Mouse (Mus musculus) limb, embryonic 13.5 days (tissue): ENCODE results near the gene Cul4a. TPM values are rescaled to one million over a fixed set of nuclear protein-coding genes. Genes with fewer than 3 reads are reported as not detected.
"Not testable (repeated sequence)": the region's sequence is repeated elsewhere in the genome, so short reads cannot be mapped to it uniquely, and the experiment has no call there.

Experiments
- ATAC-seq: fragments of 200-750 bp; cut with Nextera tagmentation; 2 replicates; pipeline ENCODE4 v1.8.0; 2017; ENCODE audit warnings: low read depth, moderate number of reproducible peaks, moderate TSS enrichment; ENCODE audit not compliant: low FRiP score
- H3K27ac ChIP-seq: fragments of 300-500 bp; sonication (generic); 2 replicates; pipeline ENCODE4 v1.5.1; 2015; ENCODE audit warnings: inconsistent platforms, mild to moderate bottlenecking, moderate library complexity
- H3K27me3 ChIP-seq: fragments of 300-500 bp; sonication (generic); 2 replicates; pipeline ENCODE4 v1.6.1; 2015; ENCODE audit warnings: mild to moderate bottlenecking, inconsistent platforms
- H3K36me3 ChIP-seq: fragments of 300-500 bp; sonication (generic); 2 replicates; pipeline ENCODE4 v1.6.1; 2015; ENCODE audit warnings: inconsistent platforms, mild to moderate bottlenecking, moderate library complexity
- H3K4me1 ChIP-seq: fragments of 300-500 bp; sonication (generic); 2 replicates; pipeline ENCODE4 v1.6.1; 2015; ENCODE audit warnings: inconsistent platforms
- H3K4me2 ChIP-seq: fragments of 300-500 bp; sonication (generic); replicated peaks from 2 replicates; pipeline ENCODE4 v1.6.1; 2015; ENCODE audit warnings: inconsistent platforms, mild to moderate bottlenecking, moderate library complexity
- H3K4me3 ChIP-seq: fragments of 300-500 bp; sonication (generic); 2 replicates; pipeline ENCODE4 v1.5.1; 2015; ENCODE audit warnings: moderate library complexity, mild to moderate bottlenecking, inconsistent platforms
- H3K9ac ChIP-seq: fragments of 300-500 bp; sonication (generic); 2 replicates; pipeline ENCODE4 v1.6.1; 2015; ENCODE audit warnings: mild to moderate bottlenecking, inconsistent platforms
- H3K9me3 ChIP-seq: fragments of 300-500 bp; sonication (generic); 2 replicates; pipeline ENCODE4 v1.6.1; 2016; ENCODE audit warnings: inconsistent platforms
- WGBS: fragments of 180-500 bp; shearing (Covaris S2); methylation state at CpG from one replicate; pipeline ENCODE4 v1.1.7; 2015; 5-methylcytosine and 5-hydroxymethylcytosine counted together
- polyA plus RNA-seq: library from polyadenylated mRNA; unstranded; fragments of >200 nt; fragmentation: Nextera tagmentation; extraction: Ambion mirVana; gene quantifications from 2 replicates; pipeline ENCODE4 v1.2.1, GENCODE M21; 2015

Cul4a gene
- 106 and 107 TPM in 2 replicates for polyA plus RNA-seq

- Histone ChIP-seq H3K9ac (peak within 1 kb of the TSS; percentile 98), H3K36me3 (peaks cover 22% of the 10 kb centered on the region), H3K4me1 (peaks cover 29% of the 10 kb centered on the region), H3K9me3 (no peaks in the 10 kb centered on the region), H3K4me3 (peak within 1 kb of the TSS; percentile 98), H3K4me2 (peak within 1 kb of the TSS; percentile 96), H3K27me3 (no peaks in the 10 kb centered on the region), H3K27ac (peak within 1 kb of the TSS; percentile 89)
- under 1% methylated on average over 86 of the region's 87 CpGs for WGBS
- peak; percentile 95 for ATAC-seq
Observed at GRCm38 (mm10) chr8:13105087-13105881, at the start of gene Cul4a, which contains the start of gene Pcid2. Cul4a (plus strand) TSS chr8:13105621. Pcid2 (minus strand) TSS chr8:13105459.

GRCm38 (mm10) chr8:13057351-13057750 lies 48.1 kb upstream of the Cul4a start:
- no peaks in the 10 kb centered on the region for H3K27me3 ChIP-seq
- H3K4me1 ChIP-seq, result 0 out of 2 replicates have a peak, but pooled peaks cover 2% of the 10 kb centered on the region
- no peak overlapping the region for H3K9ac ChIP-seq
- no peak overlapping the region for H3K4me2 ChIP-seq
- H3K9me3 ChIP-seq, result no peaks in the 10 kb centered on the region
- 80% methylated on average over 4 of the region's 4 CpGs for WGBS
- no peak overlapping the region for H3K27ac ChIP-seq
- no peaks in the 10 kb centered on the region for H3K36me3 ChIP-seq
- ATAC-seq, result no peak
- no peak overlapping the region for H3K4me3 ChIP-seq

GRCm38 (mm10) chr8:13060441-13061150 lies 44.8 kb upstream of the Cul4a start, which contains the start of gene Proz:
Proz (plus strand) TSS chr8:13060914.
- Histone ChIP-seq H3K36me3 (no peaks in the 10 kb centered on the region), H3K9me3 (no peaks in the 10 kb centered on the region), H3K4me3 (no peak within 1 kb of the TSS), H3K27me3 (no peaks in the 10 kb centered on the region), H3K9ac (no peak within 1 kb of the TSS), H3K27ac (no peak within 1 kb of the TSS), H3K4me1 (0 out of 2 replicates have a peak, but pooled peaks cover 6% of the 10 kb centered on the region), H3K4me2 (no peak within 1 kb of the TSS)
- ATAC-seq, result no peak
- WGBS, result 78% methylated on average over 17 of the region's 17 CpGs

- WGBS, result 76% methylated on average over 16 of the region's 16 CpGs
- ATAC-seq, result no peak
- no peaks in the 10 kb centered on the region for H3K36me3 ChIP-seq
- no peak overlapping the region for H3K27ac ChIP-seq
- 0 out of 2 replicates have a peak, but pooled peaks cover 3% of the 10 kb centered on the region for H3K4me1 ChIP-seq
- H3K4me2 ChIP-seq, result no peak overlapping the region
- H3K27me3 ChIP-seq, result no peaks in the 10 kb centered on the region
- H3K4me3 ChIP-seq, result no peak overlapping the region
- no peak overlapping the region for H3K9ac ChIP-seq
- H3K9me3 ChIP-seq, result no peaks in the 10 kb centered on the region
Observed at GRCm38 (mm10) chr8:13063112-13063511, 42.3 kb upstream of the Cul4a start.

GRCm38 (mm10) chr8:13073255-13073654 lies 32.2 kb upstream of the Cul4a start:
- H3K36me3 ChIP-seq, result peaks cover 59% of the 10 kb centered on the region
- 91% methylated on average over 11 of the region's 11 CpGs for WGBS
- no peak for ATAC-seq

GRCm38 (mm10) chr8:13075044-13075443 lies 30.4 kb upstream of the Cul4a start:
- Histone ChIP-seq H3K27ac (no peak overlapping the region), H3K9me3 (no peaks in the 10 kb centered on the region), H3K4me1 (no peaks in the 10 kb centered on the region), H3K4me2 (no peak overlapping the region), H3K36me3 (peaks cover 77% of the 10 kb centered on the region), H3K27me3 (no peaks in the 10 kb centered on the region), H3K4me3 (no peak overlapping the region), H3K9ac (no peak overlapping the region)
- WGBS, result 94% methylated on average over 8 of the region's 8 CpGs
- no peak for ATAC-seq

More at GRCm38 (mm10) chr8:13073255-13073654, 32.2 kb upstream of the Cul4a start:
- no peak overlapping the region for H3K27ac ChIP-seq
- no peaks in the 10 kb centered on the region for H3K4me1 ChIP-seq
- no peak overlapping the region for H3K4me3 ChIP-seq
- H3K9ac ChIP-seq, result no peak overlapping the region
- no peaks in the 10 kb centered on the region for H3K27me3 ChIP-seq
- H3K9me3 ChIP-seq, result no peaks in the 10 kb centered on the region
- H3K4me2 ChIP-seq, result no peak overlapping the region

GRCm38 (mm10) chr8:13075579-13075978 lies 29.8 kb upstream of the Cul4a start:
- not testable (repeated sequence) for H3K27me3 ChIP-seq, ATAC-seq, H3K9me3 ChIP-seq, H3K4me2 ChIP-seq, H3K9ac ChIP-seq, H3K27ac ChIP-seq, H3K4me1 ChIP-seq, H3K4me3 ChIP-seq
- 86% methylated on average over 1 of the region's 1 CpGs for WGBS
- H3K36me3 ChIP-seq, result peaks cover 83% of the 10 kb centered on the region

GRCm38 (mm10) chr8:13077542-13077941 lies 27.9 kb upstream of the Cul4a start:
- Histone ChIP-seq H3K36me3 (peaks cover 100% of the 10 kb centered on the region), H3K4me1 (no peaks in the 10 kb centered on the region), H3K27me3 (no peaks in the 10 kb centered on the region), H3K9ac (no peak overlapping the region), H3K9me3 (no peaks in the 10 kb centered on the region), H3K4me2 (no peak overlapping the region), H3K4me3 (no peak overlapping the region), H3K27ac (no peak overlapping the region)
- ATAC-seq, result no peak
- WGBS, result 89% methylated on average over 7 of the region's 7 CpGs

GRCm38 (mm10) chr8:13104691-13105086 lies 732 bp upstream of the Cul4a start:
- WGBS, result under 1% methylated on average over 45 of the region's 45 CpGs
- no peaks in the 10 kb centered on the region for H3K9me3 ChIP-seq

GRCm38 (mm10) chr8:13105908-13106551 lies 609 bp downstream of the Cul4a start:
- WGBS, result under 1% methylated on average over 61 of the region's 63 CpGs
- ATAC-seq, result peak; percentile 48
- H3K4me2 ChIP-seq, result peak overlapping the region; percentile 96

More at GRCm38 (mm10) chr8:13104691-13105086, 732 bp upstream of the Cul4a start:
- Histone ChIP-seq H3K27me3 (no peaks in the 10 kb centered on the region), H3K4me2 (peak overlapping the region; percentile 95), H3K4me1 (peaks cover 29% of the 10 kb centered on the region), H3K36me3 (peaks cover 27% of the 10 kb centered on the region), H3K27ac (peak overlapping the region; percentile 89), H3K9ac (peak overlapping the region; percentile 93), H3K4me3 (peak overlapping the region; percentile 98)
- peak; percentile 78 for ATAC-seq

GRCm38 (mm10) chr8:13107990-13108638 lies 2.7 kb downstream of the Cul4a start:
- no peak for ATAC-seq
- 82% methylated on average over 13 of the region's 13 CpGs for WGBS
- Histone ChIP-seq H3K4me2 (no peak overlapping the region), H3K27me3 (no peaks in the 10 kb centered on the region), H3K27ac (no peak overlapping the region), H3K4me1 (peaks cover 29% of the 10 kb centered on the region), H3K9ac (no peak overlapping the region), H3K9me3 (no peaks in the 10 kb centered on the region), H3K36me3 (peaks cover 19% of the 10 kb centered on the region), H3K4me3 (no peak overlapping the region)

More at GRCm38 (mm10) chr8:13105908-13106551, 609 bp downstream of the Cul4a start:
- Histone ChIP-seq H3K27ac (peak overlapping the region; percentile 81), H3K4me3 (peak overlapping the region; percentile 98), H3K9ac (peak overlapping the region; percentile 98), H3K9me3 (no peaks in the 10 kb centered on the region), H3K36me3 (peaks cover 19% of the 10 kb centered on the region), H3K4me1 (peaks cover 29% of the 10 kb centered on the region), H3K27me3 (no peaks in the 10 kb centered on the region)
